ENCODE assay signal across 10 mouse cellular contexts in genomic region chr3:121344056-121344945, GRCm38 (mm10). TPM values are rescaled to one million over a fixed set of nuclear protein-coding genes. Genes with fewer than 3 reads are reported as not detected.
DNase-seq lines count a peak whose midpoint lies in the region; ATAC-seq and TF ChIP-seq lines count a peak whose summit lies in the region.
"Had no signal": no experiment of that assay in that cellular context is flagged by ENCODE, and none has a peak within 500 bp of the region (broad histone marks: within the 10 kb centered on the region; RNA-seq: fewer than 3 reads in every experiment).

No protein-coding gene starts in this region.

- H3K9ac ChIP-seq in forebrain, embryonic 15.5 days (replicated peaks), result no peak overlapping the region
- no peak overlapping the region for H3K9ac ChIP-seq in liver, embryonic 16.5 days (ENCODE audit: low read depth, low read length)

- H3K9me3 ChIP-seq in forebrain, embryonic 15.5 days, result no peaks in the 10 kb centered on the region
- H3K9me3 ChIP-seq in liver, embryonic 16.5 days (replicated peaks; ENCODE audit: control insufficient read depth, low read length), result no peaks in the 10 kb centered on the region

- H3K27ac ChIP-seq in cerebellum, adult 2 months (ENCODE audit: insufficient read depth, low read length), result no peak overlapping the region
- peak overlapping the region; percentile 37 for H3K27ac ChIP-seq in forebrain, embryonic 15.5 days (replicated peaks)
- peak overlapping the region; percentile 51 for H3K27ac ChIP-seq in liver, embryonic 16.5 days (ENCODE audit: low read length)

- H3K4me1 ChIP-seq in cerebellum, adult 2 months (ENCODE audit: control insufficient read depth, insufficient read depth, low read length), result peaks cover 3% of the 10 kb centered on the region
- H3K4me1 ChIP-seq in forebrain, embryonic 15.5 days, result peaks cover 22% of the 10 kb centered on the region
- peaks cover 15% of the 10 kb centered on the region for H3K4me1 ChIP-seq in liver, embryonic 16.5 days (ENCODE audit: control insufficient read depth, low read depth, low read length)

- no peak for TF ChIP-seq POLR2A in cerebellum, adult 2 months (IDR thresholded peaks at IDR 0.05; ENCODE audit: borderline replicate concordance, insufficient read depth, low read length)

- WGBS in cerebellum, adult 2 months, result 49% methylated on average over 8 of the region's 8 CpGs
- 17% methylated on average over 8 of the region's 8 CpGs for WGBS in forebrain, embryonic 15.5 days
- WGBS in liver, embryonic 16.5 days (ENCODE audit: insufficient replicate concordance), result 25% methylated on average over 8 of the region's 8 CpGs

- H3K27me3 ChIP-seq in cerebellum, adult 2 months (ENCODE audit: control insufficient read depth, insufficient read depth, low read length), result no peaks in the 10 kb centered on the region
- no peaks in the 10 kb centered on the region for H3K27me3 ChIP-seq in forebrain, embryonic 15.5 days
- no peaks in the 10 kb centered on the region for H3K27me3 ChIP-seq in liver, embryonic 16.5 days (ENCODE audit: control insufficient read depth, insufficient read depth, low read depth, low read length)

- H3K36me3 ChIP-seq in forebrain, embryonic 15.5 days, result no peaks in the 10 kb centered on the region
- no peaks in the 10 kb centered on the region for H3K36me3 ChIP-seq in liver, embryonic 16.5 days (ENCODE audit: control insufficient read depth, insufficient read depth)

- DNase-seq in cerebellum, adult 2 months, result no peak
- DNase-seq in 416B (ENCODE audit: low read depth) (peak; percentile 48), MN1 (ENCODE audit: low spot score) (no peak)
- no peak for DNase-seq in frontal cortex, adult 2 months (ENCODE audit: extremely low spot score in 1 of 2, low spot score in 1 of 2)
- no peak for DNase-seq in urinary bladder, postnatal 4 days (ENCODE audit: low spot score in 2 of 2)
- DNase-seq: layer of hippocampus, postnatal 36 days; right cerebral cortex, postnatal 4 days had no signal

- H3K4me3 ChIP-seq in cerebellum, adult 2 months (replicated peaks; ENCODE audit: insufficient read depth, low read depth, low read length), result no peak overlapping the region
- no peak overlapping the region for H3K4me3 ChIP-seq in forebrain, embryonic 15.5 days
- H3K4me3 ChIP-seq in liver, embryonic 16.5 days (ENCODE audit: low read depth, low read length), result no peak overlapping the region

- peak; percentile 21; the same call in 1 of the 2 replicates for ATAC-seq in cerebellum, adult (ENCODE audit: insufficient number of reproducible peaks, low FRiP score, low TSS enrichment)
- peak; percentile 63 for ATAC-seq in forebrain, embryonic 15.5 days (replicated peaks)
- ATAC-seq in liver, embryonic 16.5 days (ENCODE audit: low read depth), result no peak

- TF ChIP-seq CTCF in cerebellum, adult 2 months (IDR thresholded peaks at IDR 0.05; ENCODE audit: borderline replicate concordance, insufficient read depth, low read depth, low read length), result no peak

- no peak overlapping the region for H3K4me2 ChIP-seq in forebrain, embryonic 15.5 days (replicated peaks)
- no peak overlapping the region for H3K4me2 ChIP-seq in liver, embryonic 16.5 days (ENCODE audit: low read depth, low read length)

RNA-seq across cellular contexts. Expression of gene Alg14, which starts 52.7 kb away (rescaled TPM):
- polyA plus RNA-seq in cerebellum, adult 2 months (2012; rRNA removed), result 24.6 and 27.1 TPM in 2 replicates
- 28.9 and 34.5 TPM in 2 replicates for polyA plus RNA-seq in forebrain, embryonic 15.5 days (2015; fragmentation: Nextera tagmentation; extraction: Ambion mirVana)
- polyA plus RNA-seq in liver, embryonic 16.5 days (2015; fragmentation: Nextera tagmentation; extraction: Ambion mirVana), result 15.0 and 16.6 TPM in 2 replicates
- 14.5 and 15.2 TPM in 2 replicates for polyA plus RNA-seq in frontal cortex, adult 2 months (2012; rRNA removed)
